Mouse (Mus musculus): ENCODE data around the gene Atxn2.

DNA sequence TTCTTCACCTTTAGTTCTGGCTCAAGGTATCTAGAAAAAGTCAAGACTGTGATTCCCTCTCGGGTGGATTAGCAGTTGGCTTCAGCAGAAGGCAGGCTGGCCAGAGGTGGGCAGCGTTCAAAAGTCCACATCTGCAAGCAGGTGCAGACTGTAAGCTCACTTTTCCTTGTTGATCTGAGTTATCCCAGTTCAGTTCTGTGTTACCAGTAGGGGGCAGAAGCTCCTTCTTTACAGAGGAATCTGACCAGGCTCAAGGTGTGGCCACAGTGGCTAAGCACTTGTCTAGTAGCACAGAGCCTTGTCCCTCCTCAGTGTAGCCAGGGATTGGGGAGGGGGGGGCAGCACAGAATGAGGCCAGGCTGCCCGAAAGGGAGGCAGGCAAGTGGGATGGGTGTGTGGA, 103.9 kb downstream of the Atxn2 start:
- TF ChIP-seq USF2 (conservative IDR thresholded peaks at IDR 0.05; ENCODE audit: low read depth, low read length): no peak
- no peak; the same call in 1 of the 2 replicates for TF ChIP-seq POLR2A (IDR thresholded peaks at IDR 0.05; ENCODE audit: low read depth, low read length)
- TF ChIP-seq CTCF (conservative IDR thresholded peaks at IDR 0.05 in 1 of 2, IDR thresholded peaks at IDR 0.05 in 1 of 2; ENCODE audit: low read depth in 2 of 2, low read length in 2 of 2): peak; percentile 47 to 91
- TF ChIP-seq NELFE (IDR thresholded peaks at IDR 0.05; ENCODE audit: low read depth, low read length): no peak
- no peak for TF ChIP-seq SIN3A (IDR thresholded peaks at IDR 0.05; ENCODE audit: low read length)
- TF ChIP-seq IRF4 (IDR thresholded peaks at IDR 0.05; ENCODE audit: low read depth, low read length): 0 out of 2 replicates have a peak, but pooled peaks have one; percentile 5
- TF ChIP-seq TBP (conservative IDR thresholded peaks at IDR 0.05; ENCODE audit: low read depth, low read length): no peak
- no peak for TF ChIP-seq E2F4 (IDR thresholded peaks at IDR 0.05; ENCODE audit: insufficient replicate concordance, low read depth, low read length)
- no peak for TF ChIP-seq ZKSCAN1 (IDR thresholded peaks at IDR 0.05; ENCODE audit: borderline replicate concordance, low read depth, low read length)
- no peak for TF ChIP-seq RCOR1 (conservative IDR thresholded peaks at IDR 0.05; ENCODE audit: low read depth, low read length)
- no peak for TF ChIP-seq MAZ (IDR thresholded peaks at IDR 0.05; ENCODE audit: low read depth, low read length)
- TF ChIP-seq EP300 (IDR thresholded peaks at IDR 0.05; ENCODE audit: low read length): no peak
- TF ChIP-seq USF1 (IDR thresholded peaks at IDR 0.05; ENCODE audit: low read depth, low read length): no peak

Measured in CH12.LX (cell line).